Mouse (Mus musculus) kidney, adult 18-20 months (tissue): ENCODE results near the gene Klhdc8b.

Experiments used
- DNase-seq: peaks from one replicate; pipeline ENCODE4 v3.0.0; 2021

Klhdc8b gene

GRCm38 (mm10) chr9:108461181-108461631 lies at the start of gene Klhdc8b:
Gene Klhdc8b (minus strand): TSS chr9:108461581.
- peak; percentile 41 for DNase-seq

GRCm38 (mm10) chr9:108508776-108509175 lies 47.4 kb upstream of the Klhdc8b start:
- DNase-seq: no peak

GRCm38 (mm10) chr9:108507619-108508434 lies 46.4 kb upstream of the Klhdc8b start, which contains the start of gene Qars:
Gene Qars (plus strand): TSS chr9:108507706.
- peak; percentile 96 for DNase-seq

GRCm38 (mm10) chr9:108506901-108507300 lies 45.5 kb upstream of the Klhdc8b start:
- no peak for DNase-seq

GRCm38 (mm10) chr9:108499943-108500342 lies 38.6 kb upstream of the Klhdc8b start:
- DNase-seq: no peak

- DNase-seq: no peak
These were observed 37.9 kb upstream of the Klhdc8b start for GRCm38 (mm10) chr9:108499231-108499630.

GRCm38 (mm10) chr9:108494905-108495304 lies 33.5 kb upstream of the Klhdc8b start:
- no peak for DNase-seq

- DNase-seq: no peak
These were observed 32.9 kb upstream of the Klhdc8b start for GRCm38 (mm10) chr9:108494146-108494825.

GRCm38 (mm10) chr9:108493246-108493645 lies 31.9 kb upstream of the Klhdc8b start:
- DNase-seq: no peak

- no peak for DNase-seq
These were observed 30.8 kb upstream of the Klhdc8b start for GRCm38 (mm10) chr9:108492043-108492750.

GRCm38 (mm10) chr9:108491286-108491580 lies 29.9 kb upstream of the Klhdc8b start:
- DNase-seq: no peak

- peak; percentile 95 for DNase-seq
These were observed 29.3 kb upstream of the Klhdc8b start, which contains the start of gene Usp19 for GRCm38 (mm10) chr9:108490559-108491285. Gene Usp19 (plus strand): TSS chr9:108490602.

- no peak for DNase-seq
These were observed 28.5 kb upstream of the Klhdc8b start for GRCm38 (mm10) chr9:108489702-108490558.

GRCm38 (mm10) chr9:108489215-108489614 lies 27.8 kb upstream of the Klhdc8b start:
- no peak for DNase-seq

GRCm38 (mm10) chr9:108488403-108488802 lies 27.0 kb upstream of the Klhdc8b start:
- DNase-seq: no peak

- DNase-seq: no peak
These were observed 25.7 kb upstream of the Klhdc8b start for GRCm38 (mm10) chr9:108486973-108487530.

- DNase-seq: no peak
These were observed 24.0 kb upstream of the Klhdc8b start for GRCm38 (mm10) chr9:108485301-108485875.

GRCm38 (mm10) chr9:108484021-108484420 lies 22.6 kb upstream of the Klhdc8b start:
- no peak for DNase-seq

- DNase-seq: no peak
These were observed 21.8 kb upstream of the Klhdc8b start for GRCm38 (mm10) chr9:108483051-108483790.

- DNase-seq: no peak
These were observed 20.3 kb upstream of the Klhdc8b start for GRCm38 (mm10) chr9:108481520-108482210.
